Mouse (Mus musculus) bone marrow macrophage, adult 2 months (primary cell): Measurements from ENCODE around the gene Olfr1434.

ENCODE experiments used
- CTCF ChIP-seq: IDR thresholded peaks from 2 replicates; pipeline ENCODE4 v1.5.1; 2012; ENCODE audit warnings: low read depth, mild to moderate bottlenecking, low read length, moderate library complexity
- POLR2A ChIP-seq: IDR thresholded peaks from 2 replicates; pipeline ENCODE4 v1.6.1; 2012; ENCODE audit warnings: mild to moderate bottlenecking, low read depth, low read length, borderline replicate concordance

DNA sequence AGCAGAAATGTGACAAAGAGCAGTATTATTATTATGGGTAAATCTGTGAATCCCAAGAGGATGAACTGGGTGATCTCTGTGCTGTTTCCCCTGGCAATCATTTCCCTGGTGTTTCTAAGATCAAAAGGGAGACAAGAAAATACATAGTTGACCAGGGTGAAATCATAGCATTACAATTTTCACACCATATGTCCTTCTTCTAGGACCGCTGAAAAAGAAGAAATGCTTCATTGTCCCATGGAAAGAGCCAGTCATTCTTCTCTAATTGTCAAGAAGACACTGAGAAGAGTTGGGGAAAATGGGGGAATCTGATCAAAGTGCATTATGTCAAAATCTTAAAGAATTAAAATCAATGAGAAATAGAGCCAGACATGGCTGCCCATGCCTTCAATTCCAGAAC lies 38.1 kb upstream of the Olfr1434 start, which contains the start of gene Olfr262:
- no peak for TF ChIP-seq POLR2A
- TF ChIP-seq CTCF = no peak
